ENCODE assay signal across 9 mouse cellular contexts in the genomic region with DNA sequence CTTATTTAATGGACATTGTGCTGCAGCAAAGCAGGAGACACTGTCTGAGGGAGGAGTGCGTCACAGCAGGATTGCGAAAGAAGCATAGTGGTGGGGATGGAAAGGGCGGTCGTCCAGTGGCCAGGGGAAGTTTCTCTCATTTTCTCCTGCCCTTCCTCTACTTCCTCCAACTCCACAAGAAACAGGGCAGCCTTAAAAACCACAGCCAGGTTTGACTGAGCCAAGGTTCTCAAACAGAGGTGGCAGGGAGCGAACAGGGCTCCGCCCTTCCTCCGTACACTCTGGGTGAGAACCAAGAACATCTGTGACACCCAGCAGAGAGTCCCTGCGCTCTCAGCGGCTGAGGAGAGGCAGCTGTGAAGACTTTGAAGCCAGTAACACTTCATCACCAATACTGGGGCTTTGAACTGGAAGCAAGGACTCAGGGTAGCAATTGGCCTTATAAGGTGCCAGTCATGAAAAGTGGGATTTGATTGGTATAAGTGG. TPM values are rescaled to one million over a fixed set of nuclear protein-coding genes. Genes with fewer than 3 reads are reported as not detected.
A peak's percentile ranks its signal among the peaks of the same experiment; 100 is the strongest.
DNase-seq lines count a peak whose midpoint lies in the region; ATAC-seq and TF ChIP-seq lines count a peak whose summit lies in the region.
"Had no signal": no experiment of that assay in that cellular context is flagged by ENCODE, and none has a peak within 500 bp of the region (broad histone marks: within the 10 kb centered on the region; RNA-seq: fewer than 3 reads in every experiment).

No protein-coding gene starts in this region.

- WGBS in heart, embryonic 10.5 days, result 39% methylated on average over 9 of the region's 9 CpGs
- 13% methylated on average over 9 of the region's 9 CpGs for WGBS in liver, embryonic 14.5 days (ENCODE audit: insufficient replicate concordance)
- 38% methylated on average over 9 of the region's 9 CpGs for WGBS in stomach, postnatal 0 days
- WGBS in cerebellum, adult 2 months, result 48% methylated on average over 9 of the region's 9 CpGs

- no peak overlapping the region for H3K9ac ChIP-seq in liver, embryonic 14.5 days (replicated peaks)
- H3K9ac ChIP-seq in stomach, postnatal 0 days (ENCODE audit: low read length), result no peak overlapping the region

- peak overlapping the region; percentile 53; the same call in 1 of the 2 replicates for H3K27ac ChIP-seq in heart, embryonic 10.5 days
- H3K27ac ChIP-seq in liver, embryonic 14.5 days, result no peak overlapping the region
- H3K27ac ChIP-seq in stomach, postnatal 0 days (replicated peaks), result no peak overlapping the region
- no peak overlapping the region for H3K27ac ChIP-seq in cerebellum, adult 2 months (ENCODE audit: insufficient read depth, low read length)

- no peak for TF ChIP-seq POLR2A in cerebellum, adult 2 months (IDR thresholded peaks at IDR 0.05; ENCODE audit: borderline replicate concordance, insufficient read depth, low read length)

- TF ChIP-seq EP300 in liver, embryonic 14.5 days (IDR thresholded peaks at IDR 0.05; ENCODE audit: low read depth), result no peak
- no peak for TF ChIP-seq EP300 in stomach, postnatal 0 days (optimal IDR thresholded peaks at IDR 0.05)

- H3K4me2 ChIP-seq in liver, embryonic 14.5 days (ENCODE audit: low read depth), result peak overlapping the region; percentile 20; the same call in 1 of the 2 replicates
- peak overlapping the region; percentile 23; the same call in 1 of the 2 replicates for H3K4me2 ChIP-seq in stomach, postnatal 0 days (replicated peaks; ENCODE audit: low read depth)

- no peaks in the 10 kb centered on the region for H3K27me3 ChIP-seq in heart, embryonic 10.5 days (ENCODE audit: insufficient read depth, poor library complexity, severe bottlenecking)
- no peaks in the 10 kb centered on the region for H3K27me3 ChIP-seq in liver, embryonic 14.5 days (ENCODE audit: control insufficient read depth, insufficient read depth, low read length)
- H3K27me3 ChIP-seq in stomach, postnatal 0 days (ENCODE audit: control insufficient read depth, insufficient read depth, low read length), result no peaks in the 10 kb centered on the region
- H3K27me3 ChIP-seq in cerebellum, adult 2 months (ENCODE audit: control insufficient read depth, insufficient read depth, low read length), result no peaks in the 10 kb centered on the region; the same call in 1 of the 2 replicates

- H3K4me3 ChIP-seq in heart, embryonic 10.5 days, result peak overlapping the region; percentile 34
- H3K4me3 ChIP-seq in liver, embryonic 14.5 days (ENCODE audit: insufficient read depth in 1 of 2, low read depth in 2 of 2, low read length in 2 of 2), result no peak overlapping the region
- H3K4me3 ChIP-seq in stomach, postnatal 0 days (ENCODE audit: low read depth, low read length), result no peak overlapping the region
- no peak overlapping the region for H3K4me3 ChIP-seq in cerebellum, adult 2 months (replicated peaks; ENCODE audit: insufficient read depth, low read depth, low read length)

- no peaks in the 10 kb centered on the region for H3K9me3 ChIP-seq in heart, embryonic 10.5 days
- H3K9me3 ChIP-seq in liver, embryonic 14.5 days (ENCODE audit: control insufficient read depth, low read length), result no peaks in the 10 kb centered on the region
- no peaks in the 10 kb centered on the region for H3K9me3 ChIP-seq in stomach, postnatal 0 days (ENCODE audit: control insufficient read depth, low read length)
- H3K9me3 ChIP-seq: G1E had no signal

- no peak for ATAC-seq in liver, embryonic 14.5 days (ENCODE audit: insufficient read depth)
- peak; percentile 42; the same call in 1 of the 2 replicates for ATAC-seq in stomach, postnatal 0 days (ENCODE audit: low FRiP score, low TSS enrichment)

- no peaks in the 10 kb centered on the region for H3K36me3 ChIP-seq in heart, embryonic 10.5 days
- H3K36me3 ChIP-seq in liver, embryonic 14.5 days (replicated peaks; ENCODE audit: control insufficient read depth, insufficient read depth, low read depth), result no peaks in the 10 kb centered on the region
- H3K36me3 ChIP-seq in stomach, postnatal 0 days (ENCODE audit: control insufficient read depth, insufficient read depth, low read length), result no peaks in the 10 kb centered on the region
- H3K36me3 ChIP-seq: G1E had no signal

- no peak for TF ChIP-seq CTCF in liver, embryonic 14.5 days (IDR thresholded peaks at IDR 0.05; ENCODE audit: low read depth)
- TF ChIP-seq CTCF in stomach, postnatal 0 days (IDR thresholded peaks at IDR 0.05; ENCODE audit: low read depth), result no peak
- no peak for TF ChIP-seq CTCF in cerebellum, adult 2 months (IDR thresholded peaks at IDR 0.05; ENCODE audit: borderline replicate concordance, insufficient read depth, low read depth, low read length)

- peak; percentile 70 for DNase-seq in gastrocnemius, adult 18-20 months (ENCODE audit: low spot score)
- DNase-seq in gastrocnemius, postnatal 4 days (ENCODE audit: low spot score in 2 of 2), result no peak
- DNase-seq in heart, embryonic 10.5 days (ENCODE audit: low spot score), result peak; percentile 76
- DNase-seq in liver, embryonic 14.5 days (ENCODE audit: low read depth in 3 of 3, low spot score in 3 of 3), result peak in 2 of 3 experiments; percentile 14 to 20
- DNase-seq in stomach, postnatal 0 days (ENCODE audit: low spot score), result no peak
- DNase-seq in cerebellum, adult 2 months, result no peak
- no peak for DNase-seq in spleen, postnatal 4 days (ENCODE audit: low spot score in 2 of 2)
- no peak for DNase-seq in layer of hippocampus, adult 18-20 months (ENCODE audit: low spot score in 2 of 2)

- H3K4me1 ChIP-seq in heart, embryonic 10.5 days, result peaks cover 23% of the 10 kb centered on the region
- H3K4me1 ChIP-seq in liver, embryonic 14.5 days (replicated peaks; ENCODE audit: control insufficient read depth in 2 of 2, insufficient read depth in 2 of 2, low read length in 1 of 2), result peaks cover 0 to 2% of the 10 kb centered on the region in 2 experiments; a peak in 1 of 4 replicates
- H3K4me1 ChIP-seq in stomach, postnatal 0 days (replicated peaks; ENCODE audit: control insufficient read depth, insufficient read depth), result no peaks in the 10 kb centered on the region
- no peaks in the 10 kb centered on the region for H3K4me1 ChIP-seq in cerebellum, adult 2 months (ENCODE audit: control insufficient read depth, insufficient read depth, low read length)

RNA-seq across cellular contexts. Expression of a gene that starts 9.5 kb away (rescaled TPM):
- total RNA-seq in gastrocnemius, adult 18-20 months (2021), result under 1 TPM; 0.02 to 0.07 TPM
- total RNA-seq in gastrocnemius, postnatal 4 days (2021), result 1 to 10 TPM in 1 of 2 experiments, under 1 TPM in 1; 0.98 to 1.9 TPM
- 7.6 and 11.1 TPM in 2 replicates for polyA plus RNA-seq in heart, embryonic 10.5 days (2016; fragmentation: Nextera tagmentation; extraction: Ambion mirVana)
- polyA plus RNA-seq in liver, embryonic 14.5 days (2012; rRNA removed), result 0.01 and 0.03 TPM in 2 replicates
- 0.03 and 0.04 TPM in 2 replicates for polyA plus RNA-seq in liver, embryonic 14.5 days (2014; fragmentation: Nextera tagmentation; extraction: Ambion mirVana)
- polyA plus RNA-seq in stomach, postnatal 0 days (2015; fragmentation: Nextera tagmentation; extraction: Ambion mirVana), result 0.06 TPM in 2 replicates
- 0.46 and 0.57 TPM in 2 replicates for polyA plus RNA-seq in cerebellum, adult 2 months (2012; rRNA removed)
- total RNA-seq in layer of hippocampus, adult 18-20 months (2021), result 1 to 10 TPM; 3.0 to 3.1 TPM
- polyA plus RNA-seq: G1E had no signal

Comparison
In these comparisons a context has a peak if more than half of its experiments do, and no peak if none do; other contexts are left out.
1. DNase-seq: peak in gastrocnemius, adult 18-20 months (single experiment), heart, embryonic 10.5 days (single experiment) and liver, embryonic 14.5 days (2 of 3); none in gastrocnemius, postnatal 4 days (0 of 2), stomach, postnatal 0 days (single experiment), cerebellum, adult 2 months (0 of 2), spleen, postnatal 4 days (0 of 2) and layer of hippocampus, adult 18-20 months (0 of 2).